17 mouse cellular contexts compared by ENCODE assay signal in the genomic region with DNA sequence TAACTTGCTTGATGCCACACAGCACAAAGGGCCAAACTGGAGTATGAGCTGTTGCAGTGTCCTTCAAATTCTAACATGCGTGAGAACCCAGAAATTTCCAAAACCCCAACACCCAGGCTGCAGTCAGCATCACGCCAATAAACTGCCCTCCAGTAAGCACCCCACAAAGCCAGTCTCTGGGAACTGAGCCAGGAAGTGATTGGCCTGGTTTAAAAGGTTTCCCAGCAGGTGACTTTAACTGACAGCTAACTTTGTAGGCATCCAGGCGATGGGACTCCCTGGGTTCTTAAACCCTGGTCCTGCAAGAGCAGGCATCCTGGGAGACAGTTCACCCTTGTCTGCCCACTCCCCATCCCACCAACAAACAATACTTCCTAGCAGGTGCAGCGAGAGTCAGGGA.
"Had no signal": no experiment of that assay in that cellular context is flagged by ENCODE, and none has a peak within 500 bp of the region (broad histone marks: within the 10 kb centered on the region; RNA-seq: fewer than 3 reads in every experiment).

No protein-coding gene starts in this region.

- H3K4me3 ChIP-seq: lung, embryonic 15.5 days; megakaryocyte, embryonic 14.5 days; midbrain, embryonic 15.5 days; neural tube, embryonic 12.5 days; neural tube, embryonic 15.5 days had no signal

- H3K36me3 ChIP-seq: lung, embryonic 15.5 days; midbrain, embryonic 15.5 days; neural tube, embryonic 12.5 days; neural tube, embryonic 15.5 days had no signal

- H3K9ac ChIP-seq: liver, embryonic 14.5 days; lung, embryonic 15.5 days; midbrain, embryonic 15.5 days; neural tube, embryonic 12.5 days; neural tube, embryonic 15.5 days had no signal

- H3K27me3 ChIP-seq: lung, embryonic 15.5 days; midbrain, embryonic 15.5 days; neural tube, embryonic 12.5 days; neural tube, embryonic 15.5 days had no signal

- DNase-seq: kidney, adult 11 months; kidney, adult 8-10 months; kidney, postnatal 14 days; lung, adult 18-20 months; lung, postnatal 10 days; lung, postnatal 36 days; retina, postnatal 1 day; right cerebral cortex, postnatal 25 days; spleen, adult 18-20 months had no signal

- H3K4me1 ChIP-seq: lung, embryonic 15.5 days; megakaryocyte, embryonic 14.5 days; midbrain, embryonic 15.5 days had no signal

- H3K27ac ChIP-seq: liver, embryonic 14.5 days; lung, embryonic 15.5 days; midbrain, embryonic 15.5 days; neural tube, embryonic 12.5 days; neural tube, embryonic 15.5 days had no signal

- ATAC-seq: midbrain, embryonic 15.5 days had no signal

- H3K4me2 ChIP-seq: liver, embryonic 11.5 days; lung, embryonic 15.5 days; midbrain, embryonic 11.5 days; midbrain, embryonic 15.5 days; neural tube, embryonic 12.5 days; neural tube, embryonic 15.5 days had no signal

- H3K9me3 ChIP-seq: lung, embryonic 15.5 days; midbrain, embryonic 15.5 days had no signal
